Mouse (Mus musculus) naive thymus-derived CD4-positive, alpha-beta T cell, adult 2 months (primary cell): Measurements from ENCODE around the gene Grb2.

Experiments used
- DNase-seq: peaks from one replicate; pipeline ENCODE4 v3.0.0-alpha.2; 2011; ENCODE audit warnings: low read depth

The Grb2 gene

DNA sequence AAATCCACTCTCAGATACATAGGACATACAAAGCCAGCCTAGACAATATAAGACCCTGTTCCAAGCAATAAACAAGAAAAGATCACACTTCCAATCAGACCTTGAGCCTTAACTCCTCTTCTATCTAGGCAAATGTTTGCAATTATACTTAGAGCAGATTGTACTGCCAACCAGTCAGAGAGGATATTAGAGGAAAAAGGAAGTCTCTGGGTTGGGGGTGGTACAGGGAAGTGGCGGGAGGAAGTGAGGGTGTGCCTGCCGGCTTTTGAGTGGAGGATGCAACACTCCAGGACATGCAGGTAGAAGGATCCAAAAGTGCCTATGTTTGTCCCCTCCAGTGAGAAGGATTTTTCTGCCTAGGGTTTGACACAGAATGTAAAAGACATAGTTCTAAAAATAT lies 3.9 kb upstream of the Grb2 start:
- peak; percentile 51 for DNase-seq

DNA sequence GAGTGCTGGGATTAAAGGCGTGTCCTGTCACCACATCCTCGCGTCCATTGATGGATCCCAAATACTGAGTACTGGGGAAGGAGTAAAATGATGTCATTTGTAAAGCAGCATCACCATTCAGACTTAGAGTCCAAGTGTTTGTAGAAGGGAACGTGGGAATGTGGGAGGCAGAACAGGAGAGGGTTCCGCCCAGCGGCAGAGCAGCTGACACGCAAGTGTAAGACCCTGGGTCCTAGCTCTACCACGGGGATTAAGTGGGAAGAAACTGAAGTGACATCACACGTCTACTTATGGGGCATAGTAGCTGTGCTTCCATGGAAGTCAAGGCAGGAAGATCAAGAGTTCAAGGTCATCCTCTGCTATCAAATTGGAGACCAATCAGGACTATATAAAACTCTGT lies 2.7 kb upstream of the Grb2 start:
- DNase-seq: no peak

DNA sequence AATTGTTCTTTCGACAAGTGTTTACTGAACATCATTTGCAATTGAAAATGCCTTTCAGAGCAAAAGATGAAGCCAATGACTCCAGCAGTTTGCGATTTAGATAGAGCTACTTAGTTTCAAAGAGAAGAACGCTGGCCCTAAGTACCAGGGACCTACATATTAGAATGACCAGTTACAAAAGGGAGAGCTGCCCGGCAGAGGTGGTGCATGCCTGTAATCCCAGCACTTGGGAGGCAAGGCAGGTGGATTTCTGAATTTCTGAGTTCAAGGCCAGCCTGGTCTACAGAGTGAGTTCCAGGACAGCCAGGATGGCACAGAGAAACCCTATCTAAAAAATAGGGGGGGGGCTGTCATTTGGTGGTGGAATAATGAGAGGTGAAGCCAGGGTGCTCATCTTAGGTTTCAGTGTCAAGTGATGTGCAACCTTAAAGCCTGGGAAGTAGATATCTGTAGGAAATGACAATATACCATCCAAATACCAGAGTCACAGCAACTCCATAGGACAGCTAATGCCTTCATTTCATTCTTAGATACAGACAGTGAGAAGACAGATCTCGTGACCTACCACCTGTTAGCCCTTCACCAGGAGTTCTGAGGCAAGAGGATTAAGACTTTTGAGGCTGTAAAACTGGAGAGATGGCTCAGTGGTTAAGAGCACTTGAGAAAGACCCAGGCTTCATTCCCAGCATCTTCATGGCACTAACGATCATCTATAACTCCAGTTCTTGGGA lies 1.6 kb upstream of the Grb2 start:
- DNase-seq: no peak

DNA sequence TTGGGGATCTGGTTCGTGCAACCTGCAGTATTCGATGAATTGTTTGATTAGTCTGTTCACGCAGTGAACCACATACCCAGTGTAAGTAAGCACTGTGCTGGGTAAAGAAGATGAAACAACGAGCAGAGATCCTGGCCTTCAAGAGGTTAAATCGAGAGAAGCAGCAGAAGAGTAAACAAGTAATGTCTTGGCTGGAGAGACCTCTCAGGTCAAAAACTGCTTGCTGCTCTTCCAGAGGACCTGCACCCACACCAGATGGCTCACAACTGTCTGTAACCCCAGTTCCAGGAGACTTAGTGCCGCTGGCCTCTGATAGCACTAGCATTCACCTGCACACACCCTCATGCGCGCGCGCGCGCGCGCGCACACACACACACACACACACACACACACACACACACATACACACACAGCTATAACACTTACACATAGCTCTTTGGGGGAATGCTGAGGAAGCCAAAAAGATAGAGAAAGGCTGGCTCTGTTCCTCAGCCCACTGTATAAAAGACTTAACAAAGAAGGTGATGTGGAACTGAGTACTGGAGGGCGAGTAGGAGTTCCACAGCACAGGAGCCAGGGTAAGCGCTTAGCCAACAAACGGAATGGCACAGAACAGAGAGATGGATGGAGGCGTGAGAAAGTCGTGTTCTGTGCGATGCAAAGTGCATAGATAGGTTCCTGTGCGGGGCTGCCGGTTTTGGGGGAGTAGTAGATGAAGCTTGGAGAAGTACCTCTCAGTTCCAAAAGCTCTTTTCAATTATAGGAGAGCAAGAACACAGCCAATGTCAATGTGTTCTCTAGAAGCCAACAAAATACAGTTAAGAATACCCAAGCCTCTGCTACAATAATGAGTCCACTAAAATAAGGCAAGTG lies 795 bp upstream of the Grb2 start:
- peak; percentile 76 for DNase-seq

DNA sequence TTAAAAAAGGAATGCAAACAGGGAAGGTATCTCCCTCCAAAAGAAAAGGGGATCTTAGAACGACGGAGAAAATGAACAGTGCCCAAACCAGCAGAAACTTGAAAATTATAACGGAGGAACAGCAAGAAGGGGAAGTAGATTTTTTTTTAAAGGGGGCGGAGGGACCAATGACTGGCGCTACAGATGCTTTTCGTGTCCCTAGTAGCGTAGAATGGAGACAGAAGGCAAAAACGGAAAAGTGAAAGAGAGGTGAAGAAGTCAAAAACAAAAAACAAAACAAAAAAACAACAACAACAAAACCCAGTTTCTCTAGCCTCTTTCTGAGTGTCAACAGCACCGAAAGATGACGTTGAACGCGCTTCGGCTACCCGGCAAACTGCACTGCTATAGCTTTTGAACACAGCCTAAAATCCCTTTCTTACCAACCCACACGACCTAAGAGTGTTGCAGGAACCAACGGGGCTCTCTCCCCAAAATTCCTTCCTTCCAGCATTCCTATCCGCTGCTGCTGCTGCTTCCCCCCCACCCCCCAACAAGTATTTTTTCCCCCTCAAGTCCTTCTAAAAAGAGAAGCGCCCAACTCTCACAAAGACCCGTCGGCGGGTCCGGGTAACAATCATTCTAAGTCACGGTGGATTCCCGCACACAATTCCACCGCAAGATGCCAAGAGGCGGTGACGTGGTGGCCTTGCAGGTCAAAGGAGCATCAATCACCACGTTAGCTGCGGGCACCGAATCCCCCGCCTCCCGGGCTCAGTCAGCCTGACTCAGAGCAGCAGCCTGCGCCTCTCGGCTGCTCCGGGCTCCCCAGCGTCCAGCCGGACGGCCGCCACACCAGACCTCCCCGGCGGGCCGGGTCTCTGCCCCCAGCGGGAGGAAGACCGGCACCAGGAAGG lies 836 bp downstream of the Grb2 start:
- DNase-seq: peak; percentile 59

DNA sequence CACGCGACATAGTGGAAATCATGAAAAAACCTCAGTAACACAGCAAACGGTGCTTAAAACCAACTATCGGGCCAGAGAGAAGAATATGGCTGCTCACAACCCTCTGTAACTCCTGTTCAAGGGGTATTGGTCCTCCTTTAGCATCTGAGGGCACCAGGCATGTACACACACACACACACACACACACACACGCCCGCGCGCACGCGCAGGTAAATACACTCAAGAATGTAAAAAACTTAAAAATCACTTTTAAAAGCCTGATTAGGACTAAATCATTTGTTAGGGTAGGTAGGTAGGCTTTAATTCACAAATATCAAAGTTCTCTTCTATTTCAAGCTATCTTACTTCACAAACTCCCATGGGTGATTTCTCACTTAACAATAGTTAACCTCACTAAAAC lies 1.8 kb downstream of the Grb2 start:
- DNase-seq: no peak

DNA sequence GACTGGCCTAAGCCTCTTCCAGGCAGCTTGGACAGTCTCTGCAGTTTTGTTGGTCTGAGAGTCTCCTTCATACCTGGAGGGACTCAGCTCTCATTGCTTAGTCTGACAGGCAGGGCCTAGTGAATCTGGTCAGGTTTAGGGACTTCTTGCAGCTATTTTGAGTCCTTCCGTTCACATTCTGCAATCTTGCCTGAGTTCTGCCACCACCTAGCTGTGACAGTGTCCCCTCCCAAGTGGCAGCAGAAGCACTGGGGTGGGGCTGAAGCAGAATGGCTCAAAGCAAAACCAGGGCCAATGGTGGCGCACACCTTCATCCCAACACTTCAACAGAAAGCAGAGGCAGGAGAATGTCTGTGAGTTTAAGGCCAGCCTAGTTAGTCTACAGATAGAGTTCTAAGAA lies 2.8 kb downstream of the Grb2 start:
- no peak for DNase-seq

DNA sequence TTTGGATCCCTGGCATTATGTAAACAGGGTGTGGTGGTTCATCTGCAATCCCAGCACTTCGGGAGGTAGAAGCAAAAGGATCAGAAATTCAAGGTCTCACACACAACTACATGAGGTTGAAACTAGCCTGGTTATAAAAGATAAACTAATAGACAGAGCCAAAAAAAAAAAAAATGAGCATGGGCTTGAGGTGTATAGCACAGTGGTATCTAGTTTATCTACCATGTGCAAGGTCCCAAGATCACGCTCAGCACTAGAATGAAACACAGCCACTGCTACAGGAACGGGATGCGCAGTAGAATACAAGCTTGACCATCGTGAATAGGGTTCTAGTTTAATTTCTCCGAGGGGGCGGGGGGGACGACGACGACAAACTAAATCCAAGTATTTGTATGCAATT lies 3.7 kb downstream of the Grb2 start:
- no peak for DNase-seq

DNA sequence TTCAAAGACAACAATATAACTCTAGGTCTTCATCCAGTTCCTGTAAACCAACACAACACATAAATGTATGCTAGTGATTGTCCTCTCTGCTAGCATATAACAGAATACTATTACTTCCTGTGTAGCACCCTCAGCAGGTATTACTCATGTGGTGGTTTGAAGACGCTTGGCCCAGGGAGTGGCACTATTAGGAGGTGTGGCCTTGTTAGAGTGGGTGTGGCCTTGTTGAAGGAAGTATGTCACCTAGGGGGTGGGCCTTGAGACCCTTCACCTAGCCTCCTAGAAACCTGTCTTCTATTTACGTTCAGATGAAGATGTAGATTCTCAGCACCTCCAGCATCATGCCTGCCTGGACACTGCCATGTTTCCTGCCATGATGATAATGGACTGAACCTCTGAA lies 4.9 kb downstream of the Grb2 start:
- no peak for DNase-seq

DNA sequence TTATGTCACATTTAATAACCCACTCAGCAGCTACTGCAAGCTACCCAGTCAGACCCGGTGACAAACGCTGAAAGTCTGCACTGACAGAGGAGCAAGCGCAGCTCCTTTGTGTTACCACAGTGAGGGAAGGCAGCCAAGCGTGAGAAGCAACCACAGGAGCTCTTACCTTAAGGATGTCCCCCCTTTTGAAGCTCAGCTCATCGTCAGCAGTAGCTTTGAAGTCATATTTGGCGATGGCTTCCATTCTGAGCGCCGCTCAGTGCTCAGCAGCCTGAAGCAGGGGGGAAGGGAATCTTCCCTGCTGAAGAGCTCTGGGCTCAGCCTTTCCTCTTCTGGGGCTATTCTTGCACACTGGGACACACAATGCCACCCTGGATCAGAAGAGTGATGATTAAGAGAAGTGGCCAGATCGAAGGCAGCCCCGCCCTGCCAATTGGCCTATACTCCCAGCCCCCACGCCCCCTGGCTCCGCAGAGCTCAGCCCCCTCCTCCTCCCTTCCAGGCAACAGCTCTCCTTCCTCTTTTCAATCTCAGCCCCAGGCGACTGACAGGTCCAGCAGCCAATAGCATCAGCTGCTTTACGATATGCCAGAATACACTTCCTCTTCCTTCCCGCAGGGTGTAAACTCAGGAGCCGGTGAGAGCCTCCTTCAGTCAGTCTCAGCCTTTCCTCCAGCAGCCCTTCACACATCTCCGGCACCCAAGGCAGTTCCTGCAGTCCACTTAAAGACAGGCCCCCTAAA lies 9.2 kb downstream of the Grb2 start:
- peak; percentile 88 for DNase-seq

DNA sequence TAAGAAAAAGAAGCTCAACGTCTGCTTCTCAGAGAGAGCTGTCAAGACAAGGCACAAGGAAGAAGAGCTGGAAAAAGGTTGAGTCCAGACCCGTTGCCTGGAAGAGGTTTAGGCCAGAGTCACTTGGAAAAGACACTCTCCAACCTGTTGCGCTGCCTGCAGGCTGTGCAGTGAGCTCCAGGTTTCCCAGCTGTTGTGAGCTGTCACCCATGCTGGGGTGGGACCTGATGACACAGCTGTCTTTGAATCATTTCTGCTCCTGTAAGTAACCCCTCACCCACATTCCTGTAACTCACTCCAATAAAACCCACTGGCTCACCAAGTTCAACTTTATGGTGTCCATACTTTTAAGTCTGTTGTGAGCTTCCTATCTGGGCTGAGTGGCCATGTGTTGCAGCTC lies 10.7 kb downstream of the Grb2 start:
- no peak for DNase-seq

DNA sequence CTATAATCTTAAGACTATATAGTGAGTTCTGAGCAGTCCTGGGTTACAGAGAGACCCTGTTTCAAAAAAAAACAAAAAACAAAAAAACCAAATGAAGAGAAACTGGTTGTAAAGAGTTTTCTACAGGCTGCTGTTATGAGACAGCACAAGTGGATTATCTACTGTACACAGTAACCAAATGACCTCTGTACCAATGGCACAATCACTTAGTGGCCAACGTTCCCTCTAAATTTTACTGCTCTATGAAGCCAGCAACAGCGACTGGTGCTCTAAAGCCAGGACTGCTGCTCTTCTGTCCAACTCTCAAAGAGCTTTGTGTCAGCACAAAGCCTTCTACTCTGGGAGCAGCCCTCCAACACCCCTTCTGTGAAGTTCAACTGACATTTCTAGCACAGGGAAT lies 11.3 kb downstream of the Grb2 start:
- no peak for DNase-seq

DNA sequence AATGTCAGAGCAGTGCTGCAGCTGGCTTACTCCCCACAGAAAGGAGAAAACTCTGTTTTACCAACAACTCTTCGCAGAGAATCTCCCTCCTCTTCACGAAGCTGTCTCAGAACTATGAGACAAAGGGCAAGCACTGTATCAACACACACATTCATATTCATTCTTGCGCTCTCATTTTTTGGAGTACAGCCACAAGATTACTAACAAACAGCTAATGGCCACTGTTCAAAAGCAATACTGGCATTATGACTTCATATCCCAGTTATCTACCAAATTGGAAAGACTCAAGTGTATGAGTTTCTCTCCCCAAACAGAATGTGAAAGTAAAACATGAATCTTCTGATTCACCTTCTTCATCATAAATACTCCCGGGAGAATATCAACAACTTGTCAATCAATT lies 11.9 kb downstream of the Grb2 start:
- DNase-seq: no peak

DNA sequence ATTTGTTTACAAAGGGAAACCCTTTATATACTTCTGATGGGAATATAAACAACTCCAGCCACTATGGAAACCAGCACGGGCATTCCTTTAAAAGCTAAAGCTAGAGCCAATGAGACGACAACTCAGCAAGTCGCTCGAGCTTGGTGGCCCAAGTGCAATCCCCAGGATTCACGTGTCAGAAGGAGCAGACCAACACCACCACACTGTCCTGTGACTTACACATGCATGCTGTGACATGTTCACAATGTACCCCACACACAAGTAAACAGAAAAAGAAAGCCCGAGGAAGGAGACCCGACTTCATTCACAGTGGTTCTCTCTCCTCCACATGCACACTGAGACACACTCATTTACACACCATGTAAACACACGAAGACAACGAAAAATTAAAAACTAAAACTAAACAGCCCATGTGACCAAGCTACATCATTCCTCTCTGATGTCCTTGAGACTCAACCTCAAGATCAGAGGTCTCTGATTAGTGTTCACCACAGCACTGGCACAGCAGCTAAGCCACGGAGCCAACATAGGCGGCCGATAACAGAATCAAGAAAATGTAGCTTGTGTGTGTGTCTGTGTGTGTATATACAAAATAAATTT lies 14.3 kb downstream of the Grb2 start:
- no peak for DNase-seq

DNA sequence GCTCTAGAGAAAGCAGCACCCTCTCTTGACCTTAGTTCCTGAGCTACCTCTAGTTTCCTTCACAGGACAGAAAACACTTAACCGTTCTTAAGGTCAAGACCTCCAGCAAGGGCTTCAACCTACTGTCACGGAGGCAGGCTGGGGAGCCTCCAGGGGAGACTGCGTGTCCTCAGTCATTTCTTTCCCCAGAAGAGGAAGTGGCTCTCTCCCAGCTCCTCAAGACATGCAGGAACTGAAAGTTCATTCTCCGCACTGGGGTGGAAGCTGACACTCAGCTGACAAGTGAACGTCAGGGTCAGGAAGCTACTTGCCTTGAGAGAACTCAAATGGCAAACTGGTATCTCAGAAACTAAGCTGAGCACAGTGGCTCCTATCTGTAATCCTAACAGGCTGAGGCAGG lies 15.6 kb downstream of the Grb2 start:
- DNase-seq: no peak

DNA sequence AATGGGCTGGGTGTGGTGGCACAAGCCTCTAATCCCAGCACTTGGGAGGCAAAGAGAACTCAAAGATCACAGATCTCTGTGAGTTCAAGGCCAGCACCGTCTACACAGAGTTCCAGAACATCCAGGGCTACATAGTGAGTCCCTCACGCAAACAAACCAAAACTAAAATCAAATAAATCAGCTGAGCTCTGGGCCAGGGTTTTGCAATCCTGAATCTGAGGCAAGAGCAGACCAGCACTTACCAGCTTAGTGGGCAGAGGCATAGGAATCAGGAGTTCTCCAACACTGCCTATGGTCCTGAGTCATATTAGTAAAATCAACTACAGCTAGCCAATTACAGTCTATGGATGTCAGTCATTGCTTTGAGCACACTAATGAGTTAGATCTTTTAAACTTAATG lies 16.4 kb downstream of the Grb2 start:
- no peak for DNase-seq

DNA sequence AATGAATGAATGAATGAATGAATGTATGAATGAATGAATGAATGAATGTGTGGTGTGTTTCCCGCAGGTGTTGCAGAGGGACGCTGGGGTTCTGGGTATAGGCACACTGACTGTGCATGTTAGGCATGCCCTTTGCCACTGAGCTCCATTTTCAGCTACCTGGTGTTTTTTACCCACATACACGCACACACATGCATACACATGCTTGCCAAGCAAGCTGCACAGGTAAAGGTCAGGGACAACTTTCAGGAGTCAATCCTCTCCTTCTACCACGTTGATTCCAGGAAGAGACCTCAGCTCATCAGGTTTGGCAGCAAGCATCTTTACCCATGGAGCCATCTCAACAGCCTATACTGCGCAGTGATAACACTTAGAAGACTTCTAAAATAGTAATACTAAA lies 16.9 kb downstream of the Grb2 start:
- no peak for DNase-seq

DNA sequence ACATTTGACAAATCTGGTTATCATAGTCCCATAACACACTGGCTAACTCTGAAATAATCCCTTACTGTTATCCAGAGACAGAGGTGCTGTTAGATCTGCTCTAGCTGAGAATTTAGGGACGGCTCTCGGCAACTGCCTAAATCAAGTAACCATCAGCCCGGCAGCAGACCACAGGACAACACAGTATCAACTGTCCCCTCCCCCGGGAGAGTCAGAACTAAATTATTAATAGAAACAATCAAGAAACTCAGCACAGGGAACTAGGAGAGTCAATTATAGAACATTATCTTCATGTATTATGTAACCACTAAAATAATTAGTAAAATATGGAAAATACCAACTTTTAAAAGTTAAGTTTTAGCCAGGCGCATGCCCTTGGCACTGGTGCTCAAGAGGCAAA lies 17.4 kb downstream of the Grb2 start:
- DNase-seq: no peak

DNA sequence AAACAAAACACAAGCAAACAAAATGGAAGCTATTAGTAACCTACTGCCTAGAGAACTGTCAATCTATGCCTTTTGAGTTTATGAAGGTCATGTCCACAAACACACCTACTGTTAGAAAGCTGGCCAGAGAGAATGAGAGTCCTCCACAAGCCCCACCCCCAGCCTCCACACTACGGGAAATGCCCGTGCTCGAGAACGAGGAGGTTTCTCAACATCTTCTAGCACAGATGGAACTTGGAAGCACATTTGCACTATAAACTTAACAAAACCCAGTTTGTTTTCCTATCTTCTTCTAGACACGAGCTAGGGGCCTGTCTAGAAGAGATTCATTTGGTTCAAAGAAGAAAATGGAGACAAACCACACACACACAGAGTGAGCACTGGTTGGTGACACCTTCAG lies 18.0 kb downstream of the Grb2 start:
- DNase-seq: no peak

DNA sequence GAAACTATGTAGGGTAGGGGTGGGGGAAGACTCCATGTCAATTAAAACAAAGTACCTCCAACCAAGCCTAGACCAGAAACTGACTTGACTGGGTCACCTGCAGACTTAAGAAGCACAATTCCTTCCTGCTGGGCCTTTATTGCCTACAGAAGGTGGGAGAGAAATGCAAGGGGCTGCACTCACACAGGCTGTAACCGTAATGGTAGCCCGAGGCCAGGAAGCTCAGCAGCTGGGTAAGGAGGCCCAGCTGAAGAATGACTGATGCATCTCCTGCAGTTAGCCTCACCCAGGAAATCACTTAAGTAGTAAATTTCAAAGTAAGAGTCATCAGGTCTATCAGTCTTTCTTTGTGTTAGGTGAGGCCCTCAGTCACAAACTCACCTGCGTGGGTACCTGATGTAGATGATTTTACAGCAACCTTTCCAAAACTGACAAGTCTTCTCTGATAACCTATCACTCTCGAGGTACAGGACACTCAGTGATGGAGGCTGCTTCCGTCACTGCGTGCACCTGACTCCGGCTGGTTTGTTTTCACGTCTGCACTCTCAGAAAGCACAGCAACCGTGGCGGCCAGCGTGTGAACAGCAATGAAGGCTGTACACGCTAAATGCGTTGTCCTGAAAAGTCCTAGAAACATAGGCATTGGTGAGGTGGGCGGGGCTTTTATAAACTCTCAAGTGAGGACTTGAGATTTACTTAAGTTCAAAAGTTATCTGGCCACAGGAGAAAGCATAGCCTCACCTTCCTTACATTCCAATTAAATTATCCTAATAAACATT lies 19.1 kb downstream of the Grb2 start:
- no peak for DNase-seq

DNA sequence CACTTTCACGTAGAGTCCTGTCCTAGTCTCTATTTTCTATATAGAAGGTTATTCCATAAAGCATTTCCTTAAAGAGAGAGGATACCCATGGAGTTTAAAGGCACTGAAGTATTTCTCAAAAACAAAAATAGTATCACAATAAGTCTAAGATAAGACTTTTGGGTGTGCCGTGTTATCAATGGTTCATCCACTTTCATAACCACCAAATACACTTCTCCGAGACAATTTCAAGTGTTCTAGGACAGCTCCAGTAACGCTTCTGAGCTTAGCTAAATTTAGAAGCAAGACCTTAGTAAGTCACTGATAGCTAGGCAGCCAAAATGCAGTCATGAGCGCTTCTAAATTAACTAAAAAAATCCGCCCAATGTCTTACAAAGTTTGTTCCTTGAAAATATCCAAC lies 22.0 kb downstream of the Grb2 start:
- no peak for DNase-seq
